Mouse (Mus musculus) lung, postnatal 0 days (tissue): ENCODE measurements at regions not wholly inside any gene's neighbourhood (a gene's known extent, or its start where the extent isn't known, plus 50 kb on each side); places are given as distances from the start of the nearest gene placed in this dataset.

ENCODE experiments used
- CTCF ChIP-seq: IDR thresholded peaks from 2 replicates; pipeline ENCODE4 v1.5.1; 2016; ENCODE audit warnings: antibody characterized with exemption, mild to moderate bottlenecking
- EP300 ChIP-seq: IDR thresholded peaks from 2 replicates; pipeline ENCODE4 v1.6.1; 2016; ENCODE audit warnings: antibody characterized with exemption, mild to moderate bottlenecking, control low read depth

DNA sequence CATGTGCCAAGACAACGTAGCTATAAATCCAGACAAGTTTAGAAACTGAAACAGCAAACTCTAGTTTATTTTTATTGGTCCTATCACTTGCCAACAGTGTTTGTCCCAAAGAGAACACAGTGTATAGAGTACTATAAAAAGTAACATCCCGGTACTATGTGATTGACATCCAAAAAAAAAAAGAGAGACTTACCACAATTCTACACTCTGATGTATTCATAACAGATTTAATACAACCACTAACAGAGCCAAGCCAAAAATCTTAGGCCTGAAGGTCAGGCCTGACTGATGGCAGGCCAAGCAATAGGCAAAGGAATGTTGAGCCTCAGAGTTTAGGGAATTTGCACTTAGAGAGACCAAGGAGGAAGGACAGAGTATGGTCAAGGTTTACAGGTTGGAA, 495.9 kb upstream of the Adamts5 start:
- TF ChIP-seq CTCF (no peak), EP300 (no peak)
